Mouse (Mus musculus) liver, adult 2 months (tissue): ENCODE results near the gene Ccdc58.

ENCODE experiments used
- CTCF ChIP-seq: fragments of 200-500 bp; IDR thresholded peaks from 2 replicates; pipeline ENCODE4 v1.5.1; 2011; ENCODE audit warnings: low read depth, low read length, control low read depth
- POLR2A ChIP-seq: fragments of 200-500 bp; IDR thresholded peaks from 2 replicates; pipeline ENCODE4 v1.6.1; 2011; ENCODE audit warnings: low read length, control low read depth; ENCODE audit not compliant: insufficient read depth; ENCODE audit errors: extremely low read depth

DNA sequence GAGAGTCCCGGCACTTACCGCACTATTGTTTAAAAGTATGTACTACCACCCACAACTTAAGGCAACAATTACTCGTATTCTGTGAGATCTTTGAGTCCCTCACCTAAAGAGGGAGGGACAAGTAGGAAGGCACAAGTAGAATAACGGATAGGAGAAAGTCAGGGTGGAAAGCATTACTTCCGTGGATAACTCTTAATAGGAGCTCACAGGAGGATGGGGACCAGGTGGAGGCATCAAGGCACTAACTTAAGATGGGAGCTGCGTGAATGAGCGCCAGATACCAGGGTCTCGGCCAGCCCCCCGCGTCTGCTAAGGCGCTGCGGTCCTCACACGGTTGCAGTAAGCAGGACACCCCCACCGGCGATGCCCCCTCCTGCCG is 425 bp upstream of the Ccdc58 start:
- TF ChIP-seq POLR2A (no peak), CTCF (no peak)
